Mouse (Mus musculus) hindbrain, embryonic 13.5 days (tissue): ENCODE results near the gene Ddn. TPM values are rescaled to one million over a fixed set of nuclear protein-coding genes. Genes with fewer than 3 reads are reported as not detected.

ENCODE experiments used
- ATAC-seq: fragments of 200-750 bp; cut with Nextera tagmentation; 2 replicates; pipeline ENCODE4 v1.8.0; 2017; ENCODE audit warnings: moderate TSS enrichment; ENCODE audit not compliant: low FRiP score
- H3K27ac ChIP-seq: fragments of 300-500 bp; sonication (generic); 2 replicates; pipeline ENCODE4 v1.5.1; 2015; ENCODE audit warnings: inconsistent platforms, mild to moderate bottlenecking, moderate library complexity
- H3K27me3 ChIP-seq: fragments of 300-500 bp; sonication (generic); 2 replicates; pipeline ENCODE4 v1.6.1; 2015; ENCODE audit warnings: mild to moderate bottlenecking, inconsistent platforms
- H3K36me3 ChIP-seq: fragments of 300-500 bp; sonication (generic); 2 replicates; pipeline ENCODE4 v1.6.1; 2015; ENCODE audit warnings: mild to moderate bottlenecking, inconsistent platforms
- H3K4me1 ChIP-seq: fragments of 300-500 bp; sonication (generic); replicated peaks from 2 replicates; pipeline ENCODE4 v1.6.1; 2015; ENCODE audit warnings: inconsistent platforms
- H3K4me2 ChIP-seq: fragments of 300-500 bp; sonication (generic); 2 replicates; pipeline ENCODE4 v1.6.1; 2015; ENCODE audit warnings: inconsistent platforms, mild to moderate bottlenecking, moderate library complexity
- H3K4me3 ChIP-seq: fragments of 300-500 bp; sonication (generic); 2 replicates; pipeline ENCODE4 v1.5.1; 2015; ENCODE audit warnings: mild to moderate bottlenecking, inconsistent platforms
- H3K9ac ChIP-seq: fragments of 300-500 bp; sonication (generic); 2 replicates; pipeline ENCODE4 v1.6.1; 2015; ENCODE audit warnings: mild to moderate bottlenecking, inconsistent platforms
- H3K9me3 ChIP-seq: fragments of 300-500 bp; sonication (generic); 2 replicates; pipeline ENCODE4 v1.6.1; 2016; ENCODE audit warnings: inconsistent platforms
- WGBS: fragments of 180-500 bp; shearing (Covaris S2); methylation state at CpG from one replicate; pipeline ENCODE4 v1.1.7; 2015; 5-methylcytosine and 5-hydroxymethylcytosine counted together
- polyA plus RNA-seq: library from polyadenylated mRNA; unstranded; fragments of >200 nt; fragmentation: Nextera tagmentation; extraction: Ambion mirVana; gene quantifications from 2 replicates; pipeline ENCODE4 v1.2.1, GENCODE M21; 2015

The Ddn gene
- 0.63 and 0.69 TPM in 2 replicates for polyA plus RNA-seq

DNA sequence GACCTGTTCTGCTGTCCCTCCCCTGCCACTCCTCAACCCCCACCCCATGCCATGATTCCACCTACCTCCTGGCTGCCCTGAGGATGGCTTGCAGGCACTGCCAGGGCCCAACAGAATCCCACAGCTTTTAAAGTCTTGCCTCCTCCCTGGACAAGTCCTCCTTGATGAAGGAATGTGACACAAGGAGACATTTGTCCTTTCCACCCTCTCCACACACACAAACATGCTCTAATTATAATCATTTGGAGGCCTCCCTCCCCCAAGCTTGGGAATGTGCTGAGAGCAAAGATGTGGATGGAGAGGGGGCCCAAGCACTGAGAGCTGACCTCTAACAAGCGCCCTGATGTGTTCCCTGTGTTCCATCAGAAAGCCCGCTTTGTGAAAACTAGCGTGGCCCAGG is at the start of gene Ddn:
Gene Ddn (minus strand): TSS at position 101 of the 400 bp plus-strand sequence.
- Histone ChIP-seq H3K36me3 (peaks cover 31% of the 10 kb centered on the region), H3K4me1 (peaks cover 49% of the 10 kb centered on the region), H3K4me3 (peak within 1 kb of the TSS; percentile 48), H3K27me3 (peaks cover 68% of the 10 kb centered on the region), H3K4me2 (peak within 1 kb of the TSS; percentile 77), H3K27ac (no peak within 1 kb of the TSS), H3K9me3 (no peaks in the 10 kb centered on the region), H3K9ac (peak within 1 kb of the TSS; percentile 68)
- no peak for ATAC-seq
- 44% methylated on average over 3 of the region's 3 CpGs for WGBS

DNA sequence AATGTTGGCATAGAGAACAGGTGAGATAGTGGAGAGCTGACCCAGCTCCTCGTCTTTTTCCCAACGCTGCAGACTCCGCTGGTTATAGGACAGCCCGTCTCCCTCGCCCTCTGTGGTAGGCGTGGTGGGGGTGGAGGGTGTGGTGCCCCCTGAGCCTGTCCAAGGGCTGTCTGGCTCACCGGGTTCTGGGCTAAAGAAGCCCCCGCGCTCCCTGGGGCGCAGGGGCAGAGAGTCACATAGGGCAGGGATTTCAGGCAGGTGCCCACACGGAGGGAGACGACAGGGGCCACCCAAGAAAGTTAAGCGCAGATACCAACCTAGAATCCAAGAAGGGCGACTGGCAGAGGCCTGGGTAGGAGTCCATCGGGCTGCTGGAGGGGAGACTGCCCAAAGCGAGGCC is 44.9 kb upstream of the Ddn start:
- H3K9me3 ChIP-seq, result no peaks in the 10 kb centered on the region
- no peak overlapping the region for H3K27ac ChIP-seq
- H3K4me2 ChIP-seq, result no peak overlapping the region
- peaks cover 100% of the 10 kb centered on the region for H3K36me3 ChIP-seq
- H3K4me1 ChIP-seq, result no peaks in the 10 kb centered on the region
- WGBS, result 95% methylated on average over 16 of the region's 16 CpGs
- H3K9ac ChIP-seq, result no peak overlapping the region
- ATAC-seq, result no peak
- no peak overlapping the region for H3K4me3 ChIP-seq
- no peaks in the 10 kb centered on the region for H3K27me3 ChIP-seq

DNA sequence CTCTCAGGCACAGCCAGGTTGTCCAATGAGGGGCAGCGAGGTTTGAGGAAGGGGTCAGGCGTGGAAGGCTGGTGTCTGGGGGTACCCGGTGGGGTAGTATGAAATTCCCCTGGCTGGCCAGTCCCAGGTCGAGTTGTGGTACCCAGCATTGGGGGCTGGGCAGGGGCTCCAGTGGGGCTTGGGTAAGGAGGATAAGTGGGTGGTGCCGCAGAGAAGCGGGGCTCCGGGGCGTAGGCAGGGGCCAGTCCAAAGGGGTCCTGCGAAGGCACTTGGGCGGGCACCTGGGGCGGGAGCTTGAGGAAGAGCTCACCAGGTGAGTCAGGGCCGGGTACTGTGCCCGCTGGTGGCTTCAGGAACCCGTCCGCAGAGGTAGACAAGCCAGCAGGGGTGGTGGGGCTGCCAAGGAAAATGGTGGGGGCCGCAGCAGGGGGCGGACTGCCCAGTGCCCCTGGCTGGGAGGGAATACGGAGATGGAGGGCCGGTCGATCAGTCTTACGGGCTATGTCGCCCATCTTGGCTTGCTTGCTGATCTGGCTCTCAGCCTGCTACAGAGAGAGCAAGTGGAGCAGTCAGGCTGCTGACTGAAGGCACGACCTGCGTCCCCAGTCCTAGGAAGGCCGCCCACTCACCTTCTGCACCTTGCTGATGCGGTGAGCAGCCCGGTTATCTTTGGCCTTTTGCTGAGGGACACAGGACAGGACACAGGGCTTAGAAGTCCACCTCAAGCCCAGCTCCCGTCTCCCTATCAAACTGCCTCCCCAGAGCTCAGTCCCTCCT is 44.1 kb upstream of the Ddn start:
- H3K9ac ChIP-seq, result no peak overlapping the region
- H3K9me3 ChIP-seq, result no peaks in the 10 kb centered on the region
- no peak for ATAC-seq
- WGBS, result 95% methylated on average over 28 of the region's 28 CpGs
- no peaks in the 10 kb centered on the region for H3K27me3 ChIP-seq
- peaks cover 100% of the 10 kb centered on the region for H3K36me3 ChIP-seq
- H3K4me1 ChIP-seq, result no peaks in the 10 kb centered on the region
- H3K4me3 ChIP-seq, result no peak overlapping the region
- H3K27ac ChIP-seq, result no peak overlapping the region
- H3K4me2 ChIP-seq, result no peak overlapping the region

DNA sequence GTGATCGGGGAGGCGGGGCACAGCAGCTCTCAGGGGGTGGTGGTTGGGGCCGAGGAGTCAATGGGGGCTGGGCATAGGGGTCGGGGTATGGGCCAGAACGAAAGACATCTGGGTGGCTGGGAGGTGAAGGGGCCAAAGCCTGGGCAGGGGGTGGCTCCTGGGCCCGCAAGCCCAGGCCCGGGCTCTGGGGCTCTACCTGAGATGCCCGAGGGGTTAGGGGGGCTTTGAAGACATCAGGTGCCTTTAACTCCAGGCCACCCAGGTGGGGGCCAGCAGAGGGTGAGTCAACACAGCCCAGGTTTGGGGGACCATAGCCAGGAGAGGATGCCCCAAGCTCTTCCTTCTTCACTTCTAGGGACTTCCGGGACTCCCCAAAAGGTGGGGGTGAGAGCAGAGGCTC is 43.4 kb upstream of the Ddn start:
- Histone ChIP-seq H3K27me3 (no peaks in the 10 kb centered on the region), H3K36me3 (peaks cover 100% of the 10 kb centered on the region), H3K4me2 (no peak overlapping the region), H3K4me1 (no peaks in the 10 kb centered on the region), H3K9ac (no peak overlapping the region), H3K9me3 (no peaks in the 10 kb centered on the region), H3K27ac (no peak overlapping the region), H3K4me3 (no peak overlapping the region)
- WGBS, result 89% methylated on average over 9 of the region's 9 CpGs
- no peak for ATAC-seq

DNA sequence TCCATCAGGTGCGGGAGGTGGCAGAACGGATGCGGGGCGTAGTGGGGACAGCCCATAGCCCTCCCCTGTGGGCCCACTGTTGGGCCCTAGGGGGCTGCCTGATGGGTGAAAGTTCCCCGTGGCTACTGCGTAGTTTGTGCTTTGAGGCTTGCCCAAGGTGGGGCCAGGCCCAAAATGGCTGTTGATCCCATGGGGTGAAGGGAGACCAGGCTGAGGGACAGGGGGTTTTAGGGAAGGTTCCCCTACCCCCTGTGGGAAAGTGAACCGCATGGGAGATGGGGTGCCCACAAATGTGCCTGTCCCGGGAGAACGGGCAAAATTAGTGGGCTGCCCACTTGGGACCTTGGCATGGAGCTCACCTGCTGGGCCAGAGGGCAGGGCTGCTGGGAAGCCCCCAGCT is 42.8 kb upstream of the Ddn start:
- no peaks in the 10 kb centered on the region for H3K27me3 ChIP-seq
- H3K9me3 ChIP-seq, result no peaks in the 10 kb centered on the region
- no peak overlapping the region for H3K9ac ChIP-seq
- H3K4me2 ChIP-seq, result no peak overlapping the region
- no peaks in the 10 kb centered on the region for H3K4me1 ChIP-seq
- peaks cover 100% of the 10 kb centered on the region for H3K36me3 ChIP-seq
- ATAC-seq, result no peak
- H3K4me3 ChIP-seq, result no peak overlapping the region
- no peak overlapping the region for H3K27ac ChIP-seq
- 95% methylated on average over 9 of the region's 9 CpGs for WGBS

DNA sequence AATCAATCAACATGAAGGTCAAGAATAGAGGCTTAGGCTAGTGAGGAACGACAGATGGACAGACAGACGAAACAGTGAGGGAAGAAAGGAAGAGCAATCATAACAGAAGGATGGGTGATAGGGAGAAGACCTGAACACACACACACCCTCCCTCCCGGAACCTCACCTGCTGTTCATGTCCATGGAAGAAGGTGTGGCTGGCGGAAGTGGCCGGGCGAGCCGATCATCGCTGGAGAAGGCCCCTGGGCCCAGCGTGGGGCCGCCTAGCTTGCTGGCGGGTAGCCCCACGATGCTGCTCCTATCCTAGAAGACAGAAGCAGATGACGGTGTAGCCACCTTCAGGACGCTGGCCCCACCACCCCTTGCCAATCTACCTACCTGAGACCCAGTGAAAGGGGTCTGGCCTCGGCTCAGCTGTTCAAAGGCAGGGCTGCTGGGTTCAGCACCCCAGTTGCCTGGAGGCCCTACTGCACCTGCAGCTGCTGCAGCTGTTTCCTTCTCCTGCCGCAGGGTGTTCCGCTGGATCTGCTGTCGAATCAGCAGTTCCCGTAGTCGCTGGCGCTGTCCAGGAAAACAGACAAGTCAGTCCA is 42.0 kb upstream of the Ddn start:
- H3K9me3 ChIP-seq, result no peaks in the 10 kb centered on the region
- H3K27ac ChIP-seq, result no peak overlapping the region
- WGBS, result 94% methylated on average over 21 of the region's 21 CpGs
- H3K4me1 ChIP-seq, result no peaks in the 10 kb centered on the region
- ATAC-seq, result no peak
- H3K9ac ChIP-seq, result no peak overlapping the region
- no peak overlapping the region for H3K4me3 ChIP-seq
- H3K4me2 ChIP-seq, result no peak overlapping the region
- peaks cover 100% of the 10 kb centered on the region for H3K36me3 ChIP-seq
- H3K27me3 ChIP-seq, result no peaks in the 10 kb centered on the region

DNA sequence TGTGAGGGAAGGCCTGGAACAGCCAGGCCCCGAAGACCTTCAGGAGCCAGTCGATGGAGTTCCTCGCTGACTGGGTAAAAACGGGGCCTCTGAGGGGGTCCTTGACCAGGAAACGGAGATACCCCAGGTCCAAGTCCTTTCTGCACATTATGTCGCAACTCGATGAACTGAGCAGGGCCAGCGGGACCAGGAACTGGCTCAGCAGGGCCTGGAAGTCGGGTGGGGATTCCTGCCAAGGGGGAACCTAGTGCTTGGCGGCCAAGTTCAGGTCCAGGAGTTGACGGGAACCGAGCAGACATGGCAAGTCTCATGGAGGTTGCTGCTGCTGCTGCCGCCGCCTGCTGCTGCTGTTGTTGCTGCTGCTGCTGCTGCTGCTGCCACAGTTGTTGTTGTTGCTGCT is 41.4 kb upstream of the Ddn start:
- ATAC-seq, result no peak

DNA sequence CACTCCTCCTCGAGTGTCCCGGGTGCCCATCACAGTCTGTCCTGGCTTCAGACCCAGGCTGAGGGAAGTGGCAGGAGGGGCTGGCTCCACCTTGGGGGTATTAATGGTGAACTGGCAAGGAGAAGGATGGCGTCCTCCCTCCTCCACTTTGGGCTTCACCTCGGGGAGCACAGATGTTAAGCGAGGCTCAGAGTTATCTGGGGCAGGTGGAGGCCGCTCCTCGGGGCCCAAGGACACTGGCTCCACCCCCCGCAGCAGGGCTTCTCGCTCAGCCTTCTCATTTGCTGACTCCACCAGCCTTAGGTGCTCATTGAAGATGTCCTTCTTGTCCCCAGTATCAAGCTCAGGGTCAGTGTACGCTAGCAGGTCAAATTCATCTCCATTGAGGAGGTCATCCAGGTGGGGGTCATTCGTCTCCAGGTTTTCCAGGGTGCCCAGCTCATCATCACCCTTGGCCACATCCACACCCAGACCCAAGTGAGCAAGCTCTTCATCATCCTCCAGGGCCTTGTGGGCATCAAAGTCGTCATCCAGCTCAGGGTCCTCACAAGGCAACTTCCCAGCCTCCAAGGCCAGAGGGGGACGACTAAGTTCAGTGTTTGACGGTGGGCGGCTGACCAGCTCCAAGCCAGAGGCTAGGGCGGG is 40.8 kb upstream of the Ddn start:
- WGBS, result 91% methylated on average over 16 of the region's 16 CpGs
- Histone ChIP-seq H3K27ac (no peak overlapping the region), H3K4me3 (no peak overlapping the region), H3K9me3 (no peaks in the 10 kb centered on the region), H3K36me3 (peaks cover 100% of the 10 kb centered on the region), H3K4me2 (no peak overlapping the region), H3K27me3 (no peaks in the 10 kb centered on the region), H3K9ac (no peak overlapping the region), H3K4me1 (no peaks in the 10 kb centered on the region)
- no peak for ATAC-seq

More for the DNA sequence above, 41.4 kb upstream of the Ddn start:
- H3K9me3 ChIP-seq, result no peaks in the 10 kb centered on the region
- no peaks in the 10 kb centered on the region for H3K27me3 ChIP-seq
- H3K4me2 ChIP-seq, result no peak overlapping the region
- no peak overlapping the region for H3K27ac ChIP-seq
- H3K4me3 ChIP-seq, result no peak overlapping the region
- peaks cover 100% of the 10 kb centered on the region for H3K36me3 ChIP-seq
- H3K9ac ChIP-seq, result no peak overlapping the region
- no peaks in the 10 kb centered on the region for H3K4me1 ChIP-seq
- 92% methylated on average over 14 of the region's 14 CpGs for WGBS

DNA sequence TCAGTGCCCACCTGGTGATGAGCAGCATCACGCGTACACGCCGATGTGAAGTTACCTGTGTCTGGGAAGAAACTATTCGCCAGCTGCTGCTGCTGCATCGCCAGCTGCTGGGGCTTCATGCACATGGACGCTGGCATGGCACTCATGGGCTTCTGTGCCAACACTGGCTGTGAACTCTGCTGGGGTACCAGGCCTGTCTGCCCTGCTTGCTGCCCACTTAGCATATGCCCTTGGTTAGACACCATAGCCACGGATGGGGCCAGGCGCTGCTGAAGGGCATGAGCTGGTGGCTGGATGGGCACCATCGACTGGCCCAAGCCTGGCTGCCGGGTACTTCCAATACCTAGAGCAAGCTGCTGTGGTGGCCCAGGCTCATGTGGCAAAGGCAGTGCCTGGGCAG is 39.9 kb upstream of the Ddn start:
- 96% methylated on average over 11 of the region's 11 CpGs for WGBS
- H3K27me3 ChIP-seq, result no peaks in the 10 kb centered on the region
- H3K9ac ChIP-seq, result no peak overlapping the region
- no peak for ATAC-seq
- no peak overlapping the region for H3K27ac ChIP-seq
- H3K9me3 ChIP-seq, result no peaks in the 10 kb centered on the region
- no peak overlapping the region for H3K4me2 ChIP-seq
- H3K36me3 ChIP-seq, result peaks cover 100% of the 10 kb centered on the region
- no peaks in the 10 kb centered on the region for H3K4me1 ChIP-seq
- H3K4me3 ChIP-seq, result no peak overlapping the region

DNA sequence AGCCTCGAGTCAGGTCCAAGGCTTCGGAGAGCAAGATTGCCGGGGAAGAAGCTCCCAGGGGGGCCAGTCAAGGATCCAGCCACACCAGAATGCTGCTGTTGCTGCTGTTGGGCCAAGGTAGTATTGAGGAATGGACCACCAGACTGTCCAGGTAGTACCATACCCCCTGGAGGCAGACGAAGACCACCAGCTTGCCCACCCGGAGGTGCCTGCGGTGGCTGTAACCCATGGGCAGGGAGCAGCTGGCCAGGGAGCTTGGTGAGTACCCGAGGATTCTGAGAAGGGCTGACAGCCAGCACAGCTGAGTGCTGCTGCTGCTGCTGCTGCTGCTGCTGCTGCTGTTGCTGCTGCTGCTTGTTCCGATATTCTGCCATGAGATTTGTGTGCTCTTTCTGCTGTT is 36.9 kb upstream of the Ddn start:
- no peaks in the 10 kb centered on the region for H3K9me3 ChIP-seq
- H3K36me3 ChIP-seq, result peaks cover 100% of the 10 kb centered on the region
- no peak overlapping the region for H3K4me3 ChIP-seq
- H3K9ac ChIP-seq, result no peak overlapping the region
- 91% methylated on average over 8 of the region's 8 CpGs for WGBS
- no peaks in the 10 kb centered on the region for H3K4me1 ChIP-seq
- no peak overlapping the region for H3K4me2 ChIP-seq
- no peak for ATAC-seq
- no peak overlapping the region for H3K27ac ChIP-seq
- no peaks in the 10 kb centered on the region for H3K27me3 ChIP-seq

DNA sequence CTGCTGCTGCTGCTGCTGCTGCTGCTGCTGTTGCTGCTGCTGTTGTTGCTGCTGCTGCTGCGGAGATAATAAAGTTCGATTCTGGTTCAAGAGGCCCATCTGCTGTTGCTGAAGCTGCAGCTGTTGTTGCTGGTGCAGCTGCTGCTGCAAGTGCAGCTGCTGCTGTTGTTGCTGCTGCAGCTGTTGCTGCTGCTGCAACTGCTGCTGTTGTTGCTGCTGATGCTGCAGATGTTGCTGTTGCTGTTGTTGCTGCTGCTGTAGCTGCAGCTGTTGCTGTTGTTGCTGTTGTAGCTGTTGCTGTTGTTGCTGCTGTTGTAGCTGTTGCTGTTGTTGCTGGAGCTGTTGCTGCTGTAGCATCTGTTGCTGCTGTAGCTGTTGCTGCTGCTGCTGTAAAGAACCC is 35.9 kb upstream of the Ddn start:
- ATAC-seq, result no peak
- no peaks in the 10 kb centered on the region for H3K27me3 ChIP-seq
- H3K9ac ChIP-seq, result no peak overlapping the region
- H3K4me2 ChIP-seq, result no peak overlapping the region
- WGBS, result 98% methylated on average over 2 of the region's 2 CpGs
- no peak overlapping the region for H3K27ac ChIP-seq
- peaks cover 100% of the 10 kb centered on the region for H3K36me3 ChIP-seq
- H3K4me3 ChIP-seq, result no peak overlapping the region
- H3K9me3 ChIP-seq, result no peaks in the 10 kb centered on the region
- no peaks in the 10 kb centered on the region for H3K4me1 ChIP-seq

DNA sequence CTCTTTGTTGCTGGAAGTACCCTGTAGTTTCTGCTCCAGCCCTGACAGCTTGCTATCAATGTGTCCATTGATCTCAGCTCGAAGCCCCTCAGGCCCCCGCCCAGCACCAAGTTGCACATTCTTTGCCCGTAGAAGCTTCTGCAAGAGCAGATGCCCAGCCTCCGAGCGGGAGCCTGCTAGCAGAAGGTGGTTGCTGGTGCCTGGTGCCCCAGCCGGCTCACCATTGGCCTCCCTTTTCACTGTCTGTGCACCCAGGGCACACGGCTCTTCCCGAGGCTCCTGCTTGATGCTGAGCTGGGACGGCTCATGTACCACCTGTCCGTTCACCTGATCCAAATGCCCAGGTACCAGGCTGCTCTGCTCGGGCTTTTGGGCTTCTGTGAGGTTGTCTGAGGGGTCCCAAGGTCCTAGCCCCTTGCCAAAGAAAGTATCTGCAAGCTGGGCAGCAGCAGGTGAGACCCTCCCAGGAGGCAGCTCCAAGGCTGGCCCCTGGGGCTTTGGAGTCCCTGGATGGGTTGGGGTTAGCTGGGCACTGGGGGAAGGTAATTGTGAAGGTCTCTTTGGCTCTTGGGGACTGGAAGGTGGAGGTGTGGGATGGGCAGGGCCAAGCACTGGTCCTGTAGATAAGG is 34.4 kb upstream of the Ddn start:
- Histone ChIP-seq H3K4me1 (no peaks in the 10 kb centered on the region), H3K9me3 (no peaks in the 10 kb centered on the region), H3K4me3 (no peak overlapping the region), H3K27ac (no peak overlapping the region), H3K4me2 (no peak overlapping the region), H3K27me3 (no peaks in the 10 kb centered on the region), H3K9ac (no peak overlapping the region), H3K36me3 (peaks cover 100% of the 10 kb centered on the region)
- 89% methylated on average over 11 of the region's 11 CpGs for WGBS
- no peak for ATAC-seq
